Mouse (Mus musculus): Measurements from ENCODE around the gene Lpp.

DNA sequence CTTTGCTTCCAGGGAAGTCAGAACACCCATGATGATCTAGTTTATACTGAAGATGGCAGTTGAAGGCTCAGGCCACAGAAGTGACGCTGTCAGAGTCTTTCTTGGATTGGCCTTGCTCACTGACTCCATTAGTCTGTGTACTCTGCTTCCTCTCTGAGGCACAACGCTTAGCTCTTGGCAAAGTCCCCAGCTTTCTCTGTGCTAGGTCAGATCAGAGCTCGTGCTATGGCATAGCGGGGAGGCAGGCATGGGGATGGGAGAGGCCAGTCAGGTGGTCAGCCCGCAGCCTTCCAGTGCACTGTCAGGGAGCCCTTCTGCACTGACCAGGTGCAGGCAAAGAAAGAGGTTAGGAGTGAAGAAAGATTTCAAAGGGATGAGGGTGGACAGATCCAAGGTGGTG, 72.3 kb downstream of the Lpp start:
- TF ChIP-seq CTCF (IDR thresholded peaks at IDR 0.05; ENCODE audit: low read depth, low read length): no peak
- TF ChIP-seq POLR2A (IDR thresholded peaks at IDR 0.05; ENCODE audit: borderline replicate concordance, low read depth, low read length): no peak

Measured in bone marrow macrophage, adult 2 months (primary cell).